Mouse (Mus musculus) thymus, postnatal 36 days (tissue): ENCODE measurements around the gene Polr3b.

Experiments
- DNase-seq, 2 experiments: peaks; one replicate each; pipeline ENCODE4 v3.0.0; 2022; ENCODE audit warnings: mixed read lengths in 2 of 2

Gene Polr3b

GRCm38 (mm10) chr10:84611664-84612063, 10.4 kb upstream of the Polr3b start:
- no peak for DNase-seq

GRCm38 (mm10) chr10:84612281-84612680, 9.8 kb upstream of the Polr3b start:
- no peak for DNase-seq

- DNase-seq: no peak
Measured at GRCm38 (mm10) chr10:84613366-84613765, 8.7 kb upstream of the Polr3b start.

GRCm38 (mm10) chr10:84615076-84615475, 7.0 kb upstream of the Polr3b start:
- no peak for DNase-seq

- peak; percentile 44 to 51 for DNase-seq
Measured at GRCm38 (mm10) chr10:84631182-84631581, 9.1 kb downstream of the Polr3b start.

- DNase-seq: peak in 1 of 2 experiments; percentile 9
Measured at GRCm38 (mm10) chr10:84632005-84632404, 9.9 kb downstream of the Polr3b start.

GRCm38 (mm10) chr10:84636656-84637055, 14.6 kb downstream of the Polr3b start:
- no peak for DNase-seq

GRCm38 (mm10) chr10:84638382-84638781, 16.3 kb downstream of the Polr3b start:
- DNase-seq: no peak

GRCm38 (mm10) chr10:84639525-84640287, 17.6 kb downstream of the Polr3b start:
- no peak for DNase-seq

- DNase-seq: no peak
Measured at GRCm38 (mm10) chr10:84640861-84641260, 18.8 kb downstream of the Polr3b start.

- DNase-seq: no peak
Measured at GRCm38 (mm10) chr10:84641576-84641975, 19.5 kb downstream of the Polr3b start.

GRCm38 (mm10) chr10:84645940-84646339, 23.8 kb downstream of the Polr3b start:
- no peak for DNase-seq

GRCm38 (mm10) chr10:84646506-84647102, 24.5 kb downstream of the Polr3b start:
- peak; percentile 43 to 48 for DNase-seq

GRCm38 (mm10) chr10:84647264-84647663, 25.2 kb downstream of the Polr3b start:
- DNase-seq: no peak

GRCm38 (mm10) chr10:84648911-84649310, 26.8 kb downstream of the Polr3b start:
- DNase-seq: no peak

GRCm38 (mm10) chr10:84654029-84654428, 31.9 kb downstream of the Polr3b start:
- no peak for DNase-seq

- no peak for DNase-seq
Measured at GRCm38 (mm10) chr10:84654731-84655130, 32.6 kb downstream of the Polr3b start.

GRCm38 (mm10) chr10:84656618-84657017, 34.5 kb downstream of the Polr3b start:
- no peak for DNase-seq

- no peak for DNase-seq
Measured at GRCm38 (mm10) chr10:84657437-84658087, 35.5 kb downstream of the Polr3b start.

- peak; percentile 18 to 37 for DNase-seq
Measured at GRCm38 (mm10) chr10:84658088-84658848, 36.2 kb downstream of the Polr3b start.

- no peak for DNase-seq
Measured at GRCm38 (mm10) chr10:84659281-84659680, 37.2 kb downstream of the Polr3b start.

- DNase-seq: no peak
Measured at GRCm38 (mm10) chr10:84662138-84662537, 40.0 kb downstream of the Polr3b start.

GRCm38 (mm10) chr10:84665713-84666260, 43.7 kb downstream of the Polr3b start:
- DNase-seq: no peak
